Mouse (Mus musculus) midbrain, embryonic 11.5 days (tissue): ENCODE data around the gene Asgr1. TPM values are rescaled to one million over a fixed set of nuclear protein-coding genes. Genes with fewer than 3 reads are reported as not detected.
"Not testable (repeated sequence)": the region's sequence is repeated elsewhere in the genome, so short reads cannot be mapped to it uniquely, and the experiment has no call there.

Experiments
- ATAC-seq: fragments of 200-750 bp; cut with Nextera tagmentation; 2 replicates; pipeline ENCODE4 v1.8.0; 2017; ENCODE audit warnings: moderate TSS enrichment, moderate library complexity; ENCODE audit not compliant: low FRiP score
- DNase-seq: peaks from one replicate; pipeline ENCODE4 v3.0.0; 2015; ENCODE audit warnings: low spot score; ENCODE audit errors: missing footprints
- H3K27ac ChIP-seq: fragments of 300-500 bp; sonication (generic); 2 replicates; pipeline ENCODE4 v1.5.1; 2014; ENCODE audit warnings: low read depth, low read length
- H3K27me3 ChIP-seq: fragments of 300-500 bp; sonication (generic); 2 replicates; pipeline ENCODE4 v1.6.1; 2014; ENCODE audit warnings: mild to moderate bottlenecking, low read length, moderate library complexity, mixed read lengths; ENCODE audit not compliant: control insufficient read depth, insufficient read depth
- H3K36me3 ChIP-seq: fragments of 300-500 bp; sonication (generic); 2 replicates; pipeline ENCODE4 v1.6.1; 2014; ENCODE audit warnings: mild to moderate bottlenecking, low read length, moderate library complexity, mixed read lengths; ENCODE audit not compliant: control insufficient read depth, insufficient read depth
- H3K4me1 ChIP-seq: fragments of 300-500 bp; sonication (generic); 2 replicates; pipeline ENCODE4 v1.6.1; 2014; ENCODE audit warnings: low read length; ENCODE audit not compliant: control insufficient read depth, insufficient read depth
- H3K4me2 ChIP-seq: fragments of 300-500 bp; sonication (generic); 2 replicates; pipeline ENCODE4 v1.6.1; 2014; ENCODE audit warnings: mild to moderate bottlenecking, moderate library complexity
- H3K4me3 ChIP-seq: fragments of 300-500 bp; sonication (generic); 2 replicates; pipeline ENCODE4 v1.5.1; 2014; ENCODE audit warnings: low read depth, low read length
- H3K9ac ChIP-seq: fragments of 300-500 bp; sonication (generic); 2 replicates; pipeline ENCODE4 v1.6.1; 2014; ENCODE audit warnings: low read length
- H3K9me3 ChIP-seq: fragments of 300-500 bp; sonication (generic); 2 replicates; pipeline ENCODE4 v1.6.1; 2016; ENCODE audit warnings: low read length; ENCODE audit not compliant: control insufficient read depth
- WGBS: fragments of 180-500 bp; shearing (Covaris S2); extraction: QIAGEN DNeasy Blood & Tissue Kit; methylation state at CpG from one replicate; pipeline ENCODE4 v1.1.7; 2014; 5-methylcytosine and 5-hydroxymethylcytosine counted together
- polyA plus RNA-seq: library from polyadenylated mRNA; unstranded; fragments of >200 nt; fragmentation: Nextera tagmentation; extraction: Ambion mirVana; gene quantifications from 2 replicates; pipeline ENCODE4 v1.2.1, GENCODE M21; 2014

Gene Asgr1
- polyA plus RNA-seq, 1 experiment from 2014 or later, result 0.23 TPM

DNA sequence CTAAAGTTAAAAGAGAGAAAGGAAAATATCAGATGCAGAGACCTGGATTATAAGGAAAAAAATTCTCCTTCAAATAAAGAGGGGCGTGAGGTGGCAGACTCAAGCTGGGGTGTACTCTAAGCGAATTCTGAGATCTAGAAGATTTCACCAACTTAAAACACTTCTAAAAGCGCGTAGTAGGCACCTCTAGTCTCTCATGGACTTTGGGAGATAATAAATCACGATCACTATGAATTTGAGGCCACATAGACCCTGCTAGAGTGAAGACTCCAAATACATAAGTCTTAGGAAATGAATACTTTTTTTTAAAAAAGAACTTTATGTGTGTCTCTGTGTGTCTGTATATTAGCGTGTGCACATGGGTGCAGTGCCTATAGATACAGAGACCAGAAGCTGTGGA is 38.2 kb upstream of the Asgr1 start:
- Histone ChIP-seq H3K27me3 (no peaks in the 10 kb centered on the region), H3K4me1 (peaks cover 40% of the 10 kb centered on the region), H3K4me3 (no peak overlapping the region), H3K9me3 (no peaks in the 10 kb centered on the region), H3K27ac (no peak overlapping the region), H3K4me2 (peak overlapping the region; percentile 88; the same call in 1 of the 2 replicates), H3K36me3 (peaks cover 16% of the 10 kb centered on the region), H3K9ac (no peak overlapping the region)
- ATAC-seq (no peak), DNase-seq (peak; percentile 87)
- 67% methylated on average over 6 of the region's 6 CpGs for WGBS

- not testable (repeated sequence) for H3K9me3 ChIP-seq, H3K9ac ChIP-seq, H3K4me3 ChIP-seq, H3K27me3 ChIP-seq, H3K27ac ChIP-seq, DNase-seq, ATAC-seq, H3K4me2 ChIP-seq
- peaks cover 11% of the 10 kb centered on the region for H3K36me3 ChIP-seq
- H3K4me1 ChIP-seq, result peaks cover 42% of the 10 kb centered on the region
- 87% methylated on average over 2 of the region's 2 CpGs for WGBS
Measured at GRCm38 (mm10) chr11:70016177-70016576, 37.7 kb upstream of the Asgr1 start.

- Histone ChIP-seq H3K4me2 (peak within 1 kb of the TSS; percentile 87), H3K36me3 (peaks cover 6% of the 10 kb centered on the region), H3K27ac (no peak within 1 kb of the TSS; the same call in 1 of the 2 replicates), H3K9ac (peak within 1 kb of the TSS; percentile 88), H3K4me3 (peak within 1 kb of the TSS; percentile 68), H3K27me3 (no peaks in the 10 kb centered on the region), H3K4me1 (peaks cover 42% of the 10 kb centered on the region), H3K9me3 (no peaks in the 10 kb centered on the region)
- 54% methylated on average over 3 of the region's 3 CpGs for WGBS
- ATAC-seq, result no peak
- DNase-seq, result peak; percentile 84
Measured at GRCm38 (mm10) chr11:70016669-70017068, 37.2 kb upstream of the Asgr1 start, which contains the start of gene Dlg4. TSS of gene Dlg4 (plus strand) at chr11:70016942.

DNA sequence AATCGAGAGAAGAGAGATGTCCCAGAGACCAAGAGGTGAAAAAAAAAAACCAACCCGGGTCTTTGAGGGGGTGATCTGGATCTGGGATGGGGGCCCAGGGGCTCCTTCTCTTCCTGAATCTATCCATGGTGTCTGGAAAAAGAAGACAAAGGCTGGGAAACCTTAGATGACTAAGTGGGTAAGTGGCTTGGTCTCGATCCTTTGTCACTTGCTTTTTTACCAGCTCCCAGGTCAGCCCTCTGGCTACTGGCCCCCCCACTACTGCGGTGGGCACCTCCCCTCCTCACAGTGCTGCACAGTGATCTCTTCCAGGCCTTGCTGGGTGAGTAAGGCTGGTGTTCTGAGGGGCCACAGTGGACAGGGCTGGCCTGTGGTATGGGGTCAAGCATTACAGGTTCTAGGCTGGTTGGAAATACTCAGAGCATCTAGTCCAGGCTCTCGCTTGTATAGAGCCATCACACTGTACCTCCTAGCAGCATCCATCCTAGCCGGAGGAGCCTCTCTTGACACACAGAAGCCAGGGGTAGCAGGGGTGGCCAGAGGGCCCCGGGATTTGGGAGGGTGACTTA is 36.6 kb upstream of the Asgr1 start:
- H3K27me3 ChIP-seq, result no peaks in the 10 kb centered on the region
- H3K4me3 ChIP-seq, result peak overlapping the region; percentile 68
- 35% methylated on average over 7 of the region's 7 CpGs for WGBS
- peaks cover 46% of the 10 kb centered on the region for H3K4me1 ChIP-seq
- H3K27ac ChIP-seq, result no peak overlapping the region; the same call in 1 of the 2 replicates
- DNase-seq (peak; percentile 82), ATAC-seq (no peak)
- H3K9me3 ChIP-seq, result no peaks in the 10 kb centered on the region
- H3K36me3 ChIP-seq, result peaks cover 2% of the 10 kb centered on the region; the same call in 1 of the 2 replicates
- peak overlapping the region; percentile 87 for H3K4me2 ChIP-seq
- peak overlapping the region; percentile 88 for H3K9ac ChIP-seq

- Histone ChIP-seq H3K4me1 (peaks cover 55% of the 10 kb centered on the region), H3K4me2 (peak overlapping the region; percentile 87), H3K9ac (peak overlapping the region; percentile 88), H3K36me3 (no peaks in the 10 kb centered on the region), H3K9me3 (no peaks in the 10 kb centered on the region), H3K27ac (peak overlapping the region; percentile 79), H3K4me3 (peak overlapping the region; percentile 68), H3K27me3 (no peaks in the 10 kb centered on the region)
- peak; percentile 98 for DNase-seq
- WGBS, result 1% methylated on average over 25 of the region's 25 CpGs
- ATAC-seq, result no peak
Measured at GRCm38 (mm10) chr11:70018131-70018990, 35.5 kb upstream of the Asgr1 start.

DNA sequence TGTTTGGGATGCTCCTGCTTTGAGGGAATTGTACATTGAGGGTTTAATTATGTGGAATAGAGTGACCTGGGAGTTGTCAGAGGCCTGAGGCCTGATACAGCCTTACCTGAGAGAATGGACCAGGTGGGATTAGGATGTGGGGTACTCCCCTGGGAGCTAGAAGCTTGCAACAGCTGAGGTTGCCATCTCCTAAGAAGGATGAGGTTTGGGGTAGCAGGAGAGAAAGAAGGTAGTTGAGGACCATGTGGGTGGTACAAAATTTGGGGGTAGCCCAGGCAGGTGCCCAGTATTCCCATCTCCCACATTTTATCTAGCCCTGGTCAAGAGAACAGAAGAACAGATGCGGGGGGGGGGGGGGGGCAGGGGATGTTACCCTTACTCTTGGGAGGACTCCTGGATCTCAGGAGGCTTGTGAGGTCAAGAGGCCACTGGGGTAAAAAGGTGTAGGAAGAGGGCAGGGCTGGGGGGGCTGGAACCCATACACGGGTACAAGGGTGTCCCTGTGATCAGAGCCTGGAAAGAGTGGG is 34.3 kb upstream of the Asgr1 start:
- peak; percentile 81 for DNase-seq
- H3K4me2 ChIP-seq, result peak overlapping the region; percentile 87

DNA sequence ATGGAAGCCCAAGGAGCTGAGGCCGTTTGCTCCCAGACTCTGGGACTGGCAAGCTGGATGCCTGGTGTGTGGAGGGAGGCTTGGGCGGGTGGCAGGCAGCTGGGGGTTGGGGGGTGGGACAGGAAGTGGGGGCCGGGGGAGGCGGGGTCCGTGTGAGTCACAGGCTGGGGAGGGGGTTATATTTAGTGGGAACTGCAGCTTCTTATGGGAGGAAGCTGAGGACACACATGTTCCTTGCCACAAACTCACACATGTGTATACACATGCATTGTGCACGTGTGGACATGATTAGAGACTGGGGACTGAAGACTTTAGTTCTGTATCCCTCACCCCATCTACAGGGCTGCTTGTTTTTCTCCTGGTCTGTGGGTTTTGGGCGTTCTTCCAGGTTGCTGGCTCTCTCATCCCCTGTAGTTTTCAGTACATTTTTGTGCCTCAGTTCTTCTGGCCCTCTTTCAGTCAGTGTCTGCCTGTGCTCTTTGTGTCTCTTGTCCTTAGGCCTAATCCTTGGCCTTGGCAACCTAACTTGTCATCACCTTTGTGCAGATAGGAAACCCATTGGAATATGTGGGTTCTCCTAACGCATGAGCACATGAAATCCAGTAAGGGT is 33.8 kb upstream of the Asgr1 start:
- H3K27me3 ChIP-seq, result no peaks in the 10 kb centered on the region
- H3K4me2 ChIP-seq, result peak overlapping the region; percentile 87
- peak; percentile 83 for DNase-seq
- no peaks in the 10 kb centered on the region for H3K36me3 ChIP-seq
- 12% methylated on average over 7 of the region's 8 CpGs for WGBS
- peak overlapping the region; percentile 69 for H3K27ac ChIP-seq
- peaks cover 57% of the 10 kb centered on the region for H3K4me1 ChIP-seq
- H3K9me3 ChIP-seq, result no peaks in the 10 kb centered on the region
- H3K4me3 ChIP-seq, result peak overlapping the region; percentile 38
- no peak for ATAC-seq
- peak overlapping the region; percentile 40; the same call in 1 of the 2 replicates for H3K9ac ChIP-seq

More for the DNA sequence above, 34.3 kb upstream of the Asgr1 start:
- peak overlapping the region; percentile 79 for H3K27ac ChIP-seq
- H3K9ac ChIP-seq, result peak overlapping the region; percentile 88
- H3K27me3 ChIP-seq, result no peaks in the 10 kb centered on the region
- peak overlapping the region; percentile 68 for H3K4me3 ChIP-seq
- ATAC-seq, result no peak
- no peaks in the 10 kb centered on the region for H3K36me3 ChIP-seq
- peaks cover 60% of the 10 kb centered on the region for H3K4me1 ChIP-seq
- 14% methylated on average over 2 of the region's 2 CpGs for WGBS
- H3K9me3 ChIP-seq, result no peaks in the 10 kb centered on the region

- H3K4me1 ChIP-seq, result peaks cover 60% of the 10 kb centered on the region
- ATAC-seq, result peak; percentile 80
- WGBS, result under 1% methylated on average over 8 of the region's 8 CpGs
- peak; percentile 97 for DNase-seq
- H3K9me3 ChIP-seq, result no peaks in the 10 kb centered on the region
- peak overlapping the region; percentile 87 for H3K4me2 ChIP-seq
- H3K27me3 ChIP-seq, result no peaks in the 10 kb centered on the region
- peak overlapping the region; percentile 69 for H3K27ac ChIP-seq
- H3K36me3 ChIP-seq, result no peaks in the 10 kb centered on the region
- peak overlapping the region; percentile 38 for H3K4me3 ChIP-seq
- peak overlapping the region; percentile 40; the same call in 1 of the 2 replicates for H3K9ac ChIP-seq
Measured at GRCm38 (mm10) chr11:70020731-70021263, 33.1 kb upstream of the Asgr1 start.
